Mouse (Mus musculus): Measurements from ENCODE around the gene Cpne8.
"Not testable (repeated sequence)": the region's sequence is repeated elsewhere in the genome, so short reads cannot be mapped to it uniquely, and the experiment has no call there.

Cpne8 gene

GRCm38 (mm10) chr15:90609836-90610415 lies 69.3 kb downstream of the Cpne8 start:
- DNase-seq = no peak

DNA sequence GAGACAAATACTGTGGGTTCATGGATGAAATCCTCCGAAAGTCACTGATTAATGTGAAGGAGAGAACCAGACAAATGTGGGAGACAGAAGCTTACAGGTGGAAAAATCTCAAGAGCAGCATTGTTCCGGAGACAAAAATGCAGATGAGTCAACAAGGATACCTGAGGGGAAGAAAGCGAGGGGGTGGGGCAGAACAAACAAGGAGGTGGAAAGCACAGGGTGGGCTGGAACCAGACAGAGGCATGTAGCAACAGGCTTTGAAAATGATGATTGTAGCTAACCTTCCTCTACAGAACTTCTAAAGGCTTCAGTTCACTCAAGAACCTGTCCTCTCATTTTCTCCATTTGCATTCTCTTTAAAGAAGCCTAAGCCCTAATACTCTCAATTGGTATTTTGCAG lies 70.9 kb downstream of the Cpne8 start:
- no peak for DNase-seq

DNA sequence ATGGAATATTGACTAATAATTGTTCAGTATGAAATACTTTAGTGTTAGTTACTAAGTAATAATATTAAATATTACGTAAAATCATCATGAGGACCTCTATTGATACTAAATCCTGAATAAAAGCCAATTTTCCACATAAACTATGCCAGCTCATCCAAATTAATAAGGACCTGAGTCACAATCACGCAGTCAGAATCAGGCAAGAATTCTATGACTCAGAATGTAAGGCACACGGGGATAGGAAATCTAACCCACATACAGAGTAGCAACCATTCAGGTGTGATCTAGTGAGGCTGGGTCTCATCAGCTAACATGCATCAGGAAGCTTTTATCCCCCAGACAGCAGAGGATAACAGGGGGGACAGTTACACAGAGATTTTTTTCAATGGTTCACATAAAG lies 72.1 kb downstream of the Cpne8 start:
- no peak for DNase-seq

DNA sequence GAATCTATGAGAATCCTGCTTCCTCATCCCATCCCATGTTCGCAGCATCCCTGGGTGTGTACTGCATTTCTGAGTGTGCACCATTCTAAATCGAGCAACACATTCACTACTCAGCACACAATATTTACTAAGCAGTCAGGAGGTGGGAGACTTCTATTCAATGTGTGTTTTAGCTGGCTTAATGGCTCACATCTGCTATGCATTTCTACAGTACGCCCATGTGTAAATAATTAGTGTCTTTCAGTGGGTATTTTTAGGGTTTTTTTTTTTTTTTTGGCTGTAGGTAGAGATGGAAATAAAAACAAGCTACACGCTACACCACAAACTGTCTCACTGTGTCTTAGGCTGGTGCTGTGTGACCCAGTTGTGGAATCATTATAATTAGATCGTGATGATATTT lies 75.6 kb downstream of the Cpne8 start:
- DNase-seq = no peak

DNA sequence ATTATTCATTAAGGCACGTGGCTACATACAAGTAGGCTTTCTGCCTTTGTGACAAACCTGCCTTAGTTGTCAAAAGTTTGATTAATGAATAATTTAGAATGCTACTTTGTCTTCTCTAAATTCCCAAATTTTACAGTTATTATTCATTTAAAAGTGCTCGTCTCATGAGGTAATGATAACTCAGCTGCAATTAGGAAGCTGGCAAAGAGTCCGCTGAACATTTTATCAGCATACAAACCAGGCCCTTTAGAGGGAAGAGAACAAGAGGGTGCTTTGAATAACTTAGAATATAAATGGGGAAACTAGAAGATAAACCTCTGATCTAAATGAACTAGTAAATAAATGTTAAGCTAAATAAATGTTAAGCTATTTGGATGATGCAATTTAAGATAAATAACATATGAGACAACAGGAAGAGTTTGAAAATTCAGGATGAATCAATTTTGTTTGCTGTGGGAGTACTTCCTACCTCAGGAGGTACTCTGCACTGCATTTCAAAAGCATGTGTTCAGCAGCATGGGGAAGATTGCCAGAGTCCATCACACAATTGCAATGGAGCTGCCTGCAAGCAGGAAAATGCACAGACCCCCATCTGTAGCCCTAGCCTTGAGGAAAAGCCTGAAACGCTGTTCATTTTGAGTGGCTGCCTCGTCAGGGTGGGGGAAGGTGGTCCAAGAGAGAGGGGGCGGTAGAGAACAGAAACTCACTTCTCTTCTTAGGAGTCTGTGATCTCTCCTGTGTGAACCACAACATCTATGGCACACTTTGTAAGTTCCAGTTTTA lies 81.3 kb downstream of the Cpne8 start:
- no peak for DNase-seq

DNA sequence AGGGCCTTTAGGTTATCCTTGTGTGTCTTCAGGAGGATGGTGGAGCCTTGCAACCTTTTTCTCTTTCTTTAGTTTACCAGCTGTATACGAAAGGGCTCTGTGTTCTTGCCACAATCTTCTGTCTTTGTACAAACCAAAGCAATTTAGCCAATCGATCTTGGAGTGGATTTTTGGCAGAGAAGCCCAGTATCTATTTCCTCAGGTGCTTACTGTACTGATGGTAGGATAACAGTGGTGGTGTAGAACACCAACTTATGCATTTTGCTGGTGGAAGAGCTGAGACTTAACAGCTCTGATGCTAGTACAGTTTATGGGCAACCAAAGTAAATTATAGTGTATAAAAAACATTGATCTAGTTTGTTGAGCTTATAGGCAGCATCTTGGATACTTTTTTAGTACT lies 83.6 kb downstream of the Cpne8 start:
- DNase-seq = no peak

DNA sequence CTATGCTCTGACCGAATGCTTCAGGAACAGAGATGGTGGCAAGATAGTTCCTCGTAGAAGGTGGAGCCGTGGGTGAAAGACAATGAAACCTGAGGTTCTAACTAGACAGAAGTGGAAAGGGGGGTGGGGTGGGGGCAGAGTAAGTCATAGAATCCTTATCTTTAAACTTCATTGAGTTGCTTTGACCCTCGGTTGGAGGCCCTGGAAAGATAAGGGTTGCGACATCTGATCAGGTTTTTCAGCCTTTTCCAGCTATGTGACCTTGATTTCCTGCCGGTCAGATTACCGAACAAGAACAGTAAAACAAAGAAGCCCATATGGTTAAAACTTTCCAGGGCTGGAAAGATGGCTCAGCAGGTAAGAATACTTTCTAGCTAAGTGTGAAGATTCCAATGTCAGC lies 89.6 kb downstream of the Cpne8 start:
- DNase-seq = no peak

GRCm38 (mm10) chr15:90577402-90577801 lies 101.8 kb downstream of the Cpne8 start:
- DNase-seq = no peak

GRCm38 (mm10) chr15:90569246-90569645 lies 110.0 kb downstream of the Cpne8 start:
- no peak for DNase-seq

- DNase-seq = no peak
These were observed 111.2 kb downstream of the Cpne8 start for GRCm38 (mm10) chr15:90568050-90568449.

- DNase-seq = no peak
These were observed 115.2 kb downstream of the Cpne8 start for GRCm38 (mm10) chr15:90563996-90564395.

DNA sequence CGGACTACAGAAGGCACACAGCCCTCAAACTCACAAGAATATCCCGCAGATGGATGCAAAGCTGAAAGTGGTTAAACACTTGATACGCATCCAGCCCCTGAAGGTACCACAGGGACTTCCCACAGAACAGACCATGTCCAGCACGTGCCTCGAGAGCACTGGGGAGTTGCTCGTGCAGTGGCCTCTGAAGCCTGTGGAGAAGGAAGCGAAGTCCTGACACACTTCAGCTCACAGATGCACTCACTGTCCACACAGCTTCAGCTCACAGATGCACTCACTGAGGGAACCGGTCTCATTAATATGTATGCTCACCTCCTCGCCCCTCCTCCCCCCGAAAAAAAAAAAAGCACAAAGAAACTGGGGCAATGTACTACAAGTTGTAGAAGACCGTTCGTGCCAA lies 117.6 kb downstream of the Cpne8 start:
- DNase-seq = no peak

GRCm38 (mm10) chr15:90548589-90548988 lies 130.6 kb downstream of the Cpne8 start:
- DNase-seq = no peak

DNA sequence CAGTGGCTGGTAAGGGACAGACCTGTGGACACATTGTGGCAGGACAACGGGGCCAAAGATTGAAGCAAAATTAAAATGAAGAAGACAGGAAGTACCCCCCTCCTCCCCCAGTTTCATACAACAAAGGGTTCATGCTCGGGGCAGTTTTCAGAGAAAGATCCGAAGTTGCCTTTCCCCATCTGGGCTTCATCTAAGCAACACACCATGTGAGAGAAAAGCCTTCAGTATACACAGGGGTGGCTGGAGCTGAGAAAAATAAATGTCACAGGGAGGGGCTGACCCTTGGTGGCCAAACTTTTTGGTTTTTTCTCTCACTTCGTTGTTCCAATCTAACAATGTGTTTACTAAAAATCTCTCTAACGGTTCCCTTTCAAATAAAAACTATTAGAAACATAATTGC lies 135.8 kb downstream of the Cpne8 start:
- DNase-seq = no peak

GRCm38 (mm10) chr15:90542126-90542525 lies 137.1 kb downstream of the Cpne8 start:
- no peak for DNase-seq

DNA sequence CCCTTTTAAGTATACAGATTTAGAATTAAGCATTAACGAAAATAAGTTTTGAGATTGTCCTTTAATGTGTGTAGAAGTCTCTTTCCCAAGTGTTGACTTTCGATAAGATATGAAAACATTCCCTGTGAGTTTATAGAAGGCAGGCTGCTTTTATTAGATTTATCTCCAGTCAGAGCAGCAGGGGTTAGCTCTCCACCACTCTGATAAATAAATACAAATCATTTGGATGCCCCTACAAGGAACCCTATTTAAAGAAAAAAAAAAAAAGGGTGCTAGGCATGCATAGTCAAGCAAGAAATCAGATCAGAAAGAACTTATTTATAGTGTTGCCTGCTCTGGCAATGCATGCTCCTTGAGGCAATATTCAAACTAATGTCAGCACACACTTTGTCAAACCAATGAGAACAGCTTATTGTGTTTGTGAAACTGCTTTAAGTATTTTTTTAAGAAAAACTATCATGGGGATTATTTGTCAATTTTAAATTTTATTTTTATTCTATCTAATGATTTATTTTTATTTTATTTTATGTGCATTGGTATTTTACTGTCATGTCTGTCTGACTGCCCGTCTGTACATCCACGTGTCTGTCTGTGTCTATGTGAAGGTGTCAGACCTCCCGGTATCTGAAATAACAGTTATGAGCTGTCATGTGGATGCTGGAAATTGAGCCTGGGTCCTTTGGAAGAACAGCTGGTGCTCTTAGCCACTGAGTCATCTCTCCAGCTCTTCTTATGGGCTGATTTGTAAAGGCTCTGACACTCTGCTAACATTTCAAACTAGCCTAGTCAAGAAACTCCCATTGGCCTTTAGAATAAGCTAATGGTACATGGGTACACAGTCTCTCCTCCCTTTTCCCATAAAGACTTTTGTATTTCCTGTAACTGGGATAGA lies 142.7 kb downstream of the Cpne8 start:
- DNase-seq = no peak

GRCm38 (mm10) chr15:90535730-90536129 lies 143.5 kb downstream of the Cpne8 start:
- DNase-seq = no peak

- DNase-seq = no peak
These were observed 166.5 kb downstream of the Cpne8 start for GRCm38 (mm10) chr15:90512769-90513168.

DNA sequence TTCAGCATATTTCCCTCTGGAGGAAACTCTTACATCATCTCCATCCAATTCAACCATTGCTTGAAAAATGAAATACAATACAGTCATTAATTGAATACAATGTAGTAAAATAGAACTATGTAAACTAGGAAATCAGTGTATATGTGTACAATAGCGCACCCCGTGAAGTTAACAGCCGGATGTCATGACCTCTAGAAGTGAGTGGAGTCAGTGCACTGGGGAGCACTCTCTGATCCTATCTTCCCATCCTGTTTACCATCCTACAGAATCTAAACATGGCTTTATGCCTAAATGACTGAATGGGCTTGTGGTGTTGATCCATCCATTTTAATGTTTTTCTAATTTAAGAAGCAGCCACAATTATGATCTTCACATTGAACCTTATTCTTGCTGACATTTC lies 182.2 kb downstream of the Cpne8 start:
- DNase-seq = no peak

DNA sequence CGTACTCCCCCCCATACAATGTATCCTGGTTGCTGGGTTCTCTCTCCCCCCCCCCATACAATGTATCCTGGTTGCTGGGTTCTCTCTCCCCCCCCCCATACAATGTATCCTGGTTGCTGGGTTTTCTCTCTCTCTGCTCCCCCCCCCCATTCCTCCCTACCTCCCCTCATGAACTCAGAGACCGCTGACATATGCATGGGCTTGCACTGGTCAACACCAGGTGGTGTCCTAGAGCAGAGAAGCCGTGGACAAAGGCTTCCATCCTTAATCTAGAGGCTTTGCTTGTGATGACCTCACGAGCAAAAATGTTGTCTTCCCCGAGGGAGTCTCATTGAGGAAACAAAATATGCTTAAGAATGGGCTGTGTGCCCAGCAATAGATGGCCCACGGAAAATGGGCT lies 187.7 kb downstream of the Cpne8 start:
- no peak for DNase-seq

DNA sequence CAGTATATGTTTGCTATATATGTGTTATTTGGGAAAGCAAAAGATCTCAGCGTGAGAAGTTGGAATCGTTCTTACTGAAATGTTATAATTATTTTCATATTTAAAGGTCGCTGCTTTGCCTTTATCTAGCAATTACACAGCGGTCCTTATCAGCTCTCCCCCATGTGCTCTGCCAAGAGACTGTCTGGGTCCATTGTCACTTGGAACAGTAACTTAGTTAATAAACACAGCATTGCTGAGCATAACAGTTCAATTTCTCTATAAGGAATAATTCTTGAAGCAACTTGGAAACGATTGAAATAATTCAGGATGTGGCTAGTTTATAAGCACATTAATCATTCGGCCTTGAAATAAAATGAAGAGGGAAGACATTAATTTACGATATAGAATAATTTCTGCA lies 189.0 kb downstream of the Cpne8 start:
- DNase-seq = no peak

DNA sequence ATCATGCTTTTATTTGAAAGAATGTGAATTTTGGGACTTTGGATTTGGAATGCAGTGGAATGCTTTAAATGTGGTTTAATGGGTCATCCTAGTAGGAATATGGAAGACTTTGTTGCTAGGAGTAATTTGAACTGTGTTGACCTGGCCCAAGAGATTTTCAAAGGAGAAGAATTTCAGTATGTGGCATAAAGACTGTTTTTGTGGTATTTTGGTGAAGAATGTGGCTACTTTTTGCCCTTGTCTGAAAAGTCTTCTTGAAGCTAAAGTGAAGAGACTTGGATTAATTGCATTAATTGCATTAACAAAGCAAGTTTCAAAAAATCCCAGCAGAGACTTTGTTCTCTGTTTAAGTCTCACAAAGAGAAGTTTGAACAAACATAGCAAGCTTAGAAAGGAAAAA lies 208.7 kb downstream of the Cpne8 start:
- DNase-seq = not testable (repeated sequence)

- no peak for DNase-seq
These were observed 216.0 kb downstream of the Cpne8 start for GRCm38 (mm10) chr15:90463281-90463680.

- no peak for DNase-seq
These were observed 233.2 kb downstream of the Cpne8 start for GRCm38 (mm10) chr15:90446076-90446475.
